Mouse (Mus musculus) embryo, embryonic 11.5 days (tissue): ENCODE results near the gene Slc13a5.

Experiments
- DNase-seq: peaks from one replicate; pipeline ENCODE4 v3.0.0-alpha.2; 2012; ENCODE audit warnings: low read depth, low spot score

Slc13a5 gene

DNA sequence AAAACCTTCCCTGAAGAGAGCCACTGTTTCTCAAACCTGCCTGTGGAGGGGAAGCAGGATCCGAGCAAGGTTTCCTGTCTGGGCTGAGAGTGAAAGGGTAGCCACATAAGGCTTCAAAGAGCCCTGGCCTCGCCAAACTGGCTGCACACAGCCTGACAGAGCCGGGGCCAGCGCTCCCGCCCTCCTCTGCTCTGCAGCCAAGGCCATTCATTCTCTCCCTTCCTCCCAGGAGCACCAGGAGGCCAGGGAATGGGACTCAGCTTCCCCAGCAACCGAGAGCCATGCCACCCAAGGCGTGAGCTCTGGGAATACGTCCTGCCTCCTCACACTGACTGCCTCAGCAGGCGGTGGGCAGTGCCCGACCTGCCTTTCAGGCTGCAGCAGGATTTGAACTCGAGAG is 1.5 kb downstream of the Slc13a5 start:
- DNase-seq, result no peak

DNA sequence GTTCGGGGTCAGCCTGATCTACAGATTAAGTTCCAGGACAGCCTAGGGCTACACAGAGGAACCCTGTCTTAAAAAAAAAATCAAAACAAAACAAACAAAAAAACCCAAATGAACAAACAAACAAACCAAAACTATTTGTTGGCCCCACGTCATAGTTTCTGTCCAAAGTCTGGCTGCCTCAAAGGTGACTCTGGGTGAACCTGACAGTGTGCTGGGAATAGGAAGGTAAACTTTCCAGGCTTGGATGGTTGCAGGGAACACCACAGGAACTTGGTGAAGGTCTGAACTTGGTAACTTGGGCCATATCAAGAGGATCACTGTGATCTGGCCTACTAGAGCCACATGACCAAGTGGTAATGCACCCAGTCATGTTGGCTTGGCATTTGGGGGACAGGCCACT is 10.6 kb downstream of the Slc13a5 start:
- DNase-seq, result no peak

- DNase-seq, result no peak
These were observed 11.4 kb downstream of the Slc13a5 start for GRCm38 (mm10) chr11:72255629-72256028.

DNA sequence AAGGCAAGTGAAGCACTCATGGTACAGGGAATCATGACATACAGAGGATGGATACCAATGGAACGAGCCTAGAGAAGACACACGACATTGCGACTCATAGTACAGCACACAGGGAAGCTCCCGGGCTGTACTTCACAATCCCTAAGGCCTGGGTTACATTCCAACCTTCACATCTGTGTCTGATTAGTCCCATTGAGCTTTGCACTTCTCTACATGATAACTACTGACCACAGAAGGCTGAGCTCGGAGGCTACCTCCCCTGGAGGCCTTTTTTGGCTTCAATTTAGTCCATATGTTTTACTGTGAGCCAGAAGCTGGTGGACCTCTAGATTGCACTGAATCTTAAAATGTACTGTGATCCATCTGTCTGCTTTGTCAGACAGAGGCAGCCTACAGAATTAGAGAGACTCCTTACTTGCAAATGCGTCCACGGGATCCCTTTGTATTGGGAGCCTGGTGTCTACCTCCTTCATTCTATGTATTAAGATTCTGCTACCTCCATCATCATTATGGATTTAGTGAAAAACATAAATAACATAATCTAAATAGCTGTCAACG is 21.7 kb downstream of the Slc13a5 start:
- DNase-seq, result no peak

- no peak for DNase-seq
These were observed 26.8 kb downstream of the Slc13a5 start for GRCm38 (mm10) chr11:72240062-72240860.

GRCm38 (mm10) chr11:72234013-72234412 is 33.0 kb downstream of the Slc13a5 start:
- no peak for DNase-seq

DNA sequence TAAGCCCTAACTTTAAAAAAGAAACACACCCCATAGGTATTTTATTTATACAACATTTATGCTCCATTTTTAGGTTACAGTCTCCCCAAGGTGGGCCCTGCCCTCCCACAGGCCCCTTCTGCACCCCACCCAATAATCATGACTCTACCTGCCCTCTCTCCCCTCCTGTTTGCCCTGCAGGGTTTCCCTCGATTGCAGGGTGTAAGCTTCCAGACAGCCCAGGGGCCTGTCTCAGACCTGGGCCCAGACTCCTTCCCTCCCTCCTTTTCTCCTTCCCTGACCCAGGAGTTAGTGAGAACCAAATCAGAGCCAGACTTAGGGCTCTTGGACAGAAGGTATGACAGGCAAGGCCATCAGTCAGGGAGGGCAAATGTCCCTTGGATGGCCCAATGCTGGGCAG is 34.0 kb downstream of the Slc13a5 start:
- no peak for DNase-seq

GRCm38 (mm10) chr11:72232068-72232467 is 35.0 kb downstream of the Slc13a5 start:
- no peak for DNase-seq

DNA sequence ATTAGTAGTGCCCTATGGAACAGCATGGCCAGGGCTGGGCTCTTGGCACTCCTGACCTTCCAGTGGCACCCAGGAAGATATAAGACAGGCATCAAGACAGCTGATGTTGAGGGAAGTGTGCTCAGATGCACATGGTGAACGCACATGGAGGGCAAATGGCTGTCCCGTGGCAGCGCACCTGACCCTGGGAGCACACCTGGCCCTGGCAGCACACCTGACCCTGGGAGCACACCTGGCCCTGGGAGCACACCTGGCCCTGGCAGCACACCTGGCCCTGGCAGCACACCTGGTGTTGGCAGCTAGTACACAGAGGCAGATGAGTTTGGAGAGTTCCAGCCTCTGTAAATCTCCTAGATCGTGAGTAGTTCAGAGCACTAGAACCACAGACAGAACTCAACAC is 38.5 kb downstream of the Slc13a5 start:
- DNase-seq, result no peak

DNA sequence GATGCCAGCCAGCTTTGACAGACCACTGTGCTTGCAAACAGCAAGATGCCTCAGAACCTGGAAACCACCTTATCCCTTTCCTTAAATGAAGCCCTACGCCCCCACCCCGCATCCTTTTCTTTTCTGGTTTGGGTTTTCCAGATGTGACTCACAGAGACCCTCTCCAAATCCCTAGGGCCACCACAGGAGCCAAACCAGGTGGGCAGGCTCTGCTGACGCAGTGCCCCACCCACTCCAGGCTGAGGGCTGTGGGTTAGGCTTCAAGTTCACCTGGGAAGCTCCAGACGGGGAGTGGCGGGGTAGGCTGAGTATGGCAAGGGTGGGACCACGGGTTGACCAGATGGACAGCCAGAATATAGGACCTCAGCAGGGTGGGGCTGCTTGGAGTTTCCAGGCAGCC is 40.1 kb downstream of the Slc13a5 start:
- no peak for DNase-seq

- no peak for DNase-seq
These were observed 40.8 kb downstream of the Slc13a5 start for GRCm38 (mm10) chr11:72226020-72226791.

DNA sequence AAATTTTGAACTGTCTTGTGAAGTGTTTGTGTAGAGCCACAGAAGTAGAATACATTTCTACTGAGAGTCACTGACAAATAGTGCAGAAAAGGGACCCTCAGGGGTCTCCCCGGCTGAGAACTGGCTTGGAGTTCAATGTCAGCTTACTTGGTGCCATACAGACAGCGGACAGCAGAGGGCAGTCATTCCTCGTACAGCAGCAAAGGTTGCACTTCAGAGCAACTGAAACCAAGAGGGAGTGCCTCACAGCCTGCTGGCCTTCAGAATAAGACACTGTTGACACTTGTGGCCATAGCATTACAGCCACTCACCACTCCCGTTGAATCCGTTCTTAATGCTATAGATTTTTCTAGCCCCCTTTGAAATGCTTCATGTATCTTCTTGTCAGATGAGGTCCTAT is 42.2 kb downstream of the Slc13a5 start:
- DNase-seq, result peak; percentile 60

DNA sequence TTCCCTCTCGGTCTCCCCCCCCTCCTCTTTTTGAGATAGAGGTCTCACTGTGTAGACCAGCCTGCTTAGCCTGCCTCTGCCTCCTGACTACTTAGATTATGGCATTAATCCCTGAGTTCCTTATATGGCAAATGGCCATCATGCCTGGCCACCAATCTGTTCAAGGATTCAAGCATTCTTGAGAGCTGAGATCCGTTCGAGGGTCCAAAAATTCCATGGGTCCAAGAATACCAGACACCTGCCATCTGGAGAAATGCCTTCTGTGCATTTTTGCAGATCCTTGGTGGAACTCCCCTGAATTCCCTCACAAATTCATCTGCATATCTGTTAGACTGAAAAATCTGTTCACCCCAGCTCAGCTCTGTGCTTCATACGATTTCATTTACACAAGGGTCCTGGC is 43.6 kb downstream of the Slc13a5 start:
- DNase-seq, result no peak

DNA sequence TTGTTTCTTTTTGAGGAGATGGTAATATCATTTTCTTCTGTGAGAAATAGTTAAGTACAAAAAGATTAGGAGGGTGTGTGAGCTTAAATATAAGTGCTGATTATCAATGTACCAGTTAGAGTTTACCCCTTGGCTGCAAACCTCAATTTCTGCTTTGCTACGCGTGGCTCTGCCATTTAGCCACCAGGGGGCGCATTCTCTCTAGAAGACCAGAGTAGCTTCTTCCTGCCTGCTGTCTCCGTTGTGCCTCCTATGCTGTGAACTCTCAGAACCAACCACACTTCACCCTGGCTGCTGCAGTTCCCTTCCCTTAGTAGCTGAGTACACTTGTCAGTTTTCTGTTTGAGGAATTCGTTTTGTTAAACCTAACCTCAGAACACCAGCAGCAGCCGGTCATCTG is 45.7 kb downstream of the Slc13a5 start:
- peak; percentile 59 for DNase-seq

GRCm38 (mm10) chr11:72217116-72217515 is 49.9 kb downstream of the Slc13a5 start:
- no peak for DNase-seq

DNA sequence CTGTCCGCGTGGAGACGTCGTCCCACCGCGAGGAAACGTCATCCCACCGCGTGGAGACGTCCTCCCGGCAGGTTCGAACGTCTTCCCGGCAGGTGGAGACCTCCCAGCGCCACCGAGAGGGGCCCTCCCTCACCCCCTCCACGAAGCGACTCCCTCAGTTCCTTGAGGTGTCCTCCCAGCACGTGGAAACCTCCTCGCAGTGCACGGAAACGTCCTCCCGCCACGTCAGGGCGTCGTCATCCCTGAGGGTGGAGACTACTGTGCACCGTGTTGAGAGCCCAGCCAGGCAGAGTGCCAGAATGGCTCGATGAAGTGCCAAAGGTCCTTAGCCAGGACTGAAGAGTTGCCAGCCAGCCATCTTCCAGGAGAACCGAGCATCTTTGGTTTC is 51.6 kb downstream of the Slc13a5 start, which contains the start of gene Med31:
Med31 (minus strand) TSS at position 183 of the 388 bp plus-strand sequence.
- no peak for DNase-seq

- peak; percentile 94 for DNase-seq
These were observed 52.2 kb downstream of the Slc13a5 start for GRCm38 (mm10) chr11:72214591-72215409.

- DNase-seq, result no peak
These were observed 59.1 kb downstream of the Slc13a5 start for GRCm38 (mm10) chr11:72207834-72208377.

GRCm38 (mm10) chr11:72207204-72207833 is 59.7 kb downstream of the Slc13a5 start, which contains the start of the genes 4933427D14Rik and Txndc17:
TSS of gene 4933427D14Rik (minus strand) at chr11:72207459.
TSS of gene Txndc17 (plus strand) at chr11:72207547.
- peak; percentile 76 for DNase-seq

- no peak for DNase-seq
These were observed 60.5 kb downstream of the Slc13a5 start, which contains the start of gene Gm43951 for GRCm38 (mm10) chr11:72206341-72207203. TSS of gene Gm43951 (minus strand) at chr11:72206840.
